Mouse (Mus musculus) embryonic facial prominence, embryonic 13.5 days (tissue): Measurements from ENCODE around the gene Pax5. TPM values are rescaled to one million over a fixed set of nuclear protein-coding genes. Genes with fewer than 3 reads are reported as not detected.

Source experiments
- ATAC-seq: fragments of 200-750 bp; cut with Nextera tagmentation; 2 replicates; pipeline ENCODE4 v1.8.0; 2017; ENCODE audit warnings: low read depth; ENCODE audit not compliant: insufficient number of reproducible peaks, insufficient read depth, low FRiP score, low TSS enrichment
- H3K27ac ChIP-seq: fragments of 300-500 bp; sonication (generic); 2 replicates; pipeline ENCODE4 v1.5.1; 2015; ENCODE audit warnings: moderate library complexity, mild to moderate bottlenecking, inconsistent platforms
- H3K27me3 ChIP-seq: fragments of 300-500 bp; sonication (generic); 2 replicates; pipeline ENCODE4 v1.6.1; 2015; ENCODE audit warnings: mild to moderate bottlenecking, inconsistent platforms
- H3K36me3 ChIP-seq: fragments of 300-500 bp; sonication (generic); 2 replicates; pipeline ENCODE4 v1.6.1; 2015; ENCODE audit warnings: mild to moderate bottlenecking, inconsistent platforms
- H3K4me1 ChIP-seq: fragments of 300-500 bp; sonication (generic); 2 replicates; pipeline ENCODE4 v1.6.1; 2015; ENCODE audit warnings: inconsistent platforms
- H3K4me2 ChIP-seq: fragments of 300-500 bp; sonication (generic); 2 replicates; pipeline ENCODE4 v1.6.1; 2015; ENCODE audit warnings: moderate library complexity, mild to moderate bottlenecking, inconsistent platforms
- H3K4me3 ChIP-seq: fragments of 300-500 bp; sonication (generic); 2 replicates; pipeline ENCODE4 v1.5.1; 2015; ENCODE audit warnings: mild to moderate bottlenecking, inconsistent platforms
- H3K9ac ChIP-seq: fragments of 300-500 bp; sonication (generic); 2 replicates; pipeline ENCODE4 v1.6.1; 2015; ENCODE audit warnings: mild to moderate bottlenecking, inconsistent platforms
- H3K9me3 ChIP-seq: fragments of 300-500 bp; sonication (generic); 2 replicates; pipeline ENCODE4 v1.6.1; 2016; ENCODE audit warnings: inconsistent platforms
- WGBS: fragments of 180-500 bp; shearing (Covaris S2); methylation state at CpG from one replicate; pipeline ENCODE4 v1.1.7; 2015; ENCODE audit warnings: mixed read lengths; 5-methylcytosine and 5-hydroxymethylcytosine counted together
- microRNA-seq: library from miRNA; unstranded; fragments of <30 nt; microRNA quantifications from one replicate; pipeline ENCODE4, GENCODE M21; 2016
- polyA plus RNA-seq: library from polyadenylated mRNA; unstranded; fragments of >200 nt; fragmentation: Nextera tagmentation; extraction: Ambion mirVana; gene quantifications from 2 replicates; pipeline ENCODE4 v1.2.1, GENCODE M21; 2015

The Pax5 gene
- polyA plus RNA-seq, 1 experiment from 2014 or later, result not detected

- Histone ChIP-seq H3K4me2 (no peak overlapping the region), H3K27me3 (no peaks in the 10 kb centered on the region), H3K4me1 (no peaks in the 10 kb centered on the region), H3K9ac (no peak overlapping the region), H3K27ac (no peak overlapping the region), H3K4me3 (no peak overlapping the region), H3K9me3 (no peaks in the 10 kb centered on the region), H3K36me3 (no peaks in the 10 kb centered on the region)
- WGBS, result 71% methylated on average over 6 of the region's 6 CpGs
- no peak for ATAC-seq
Measured at GRCm38 (mm10) chr4:44490872-44491271, 219.4 kb downstream of the Pax5 start.

- Histone ChIP-seq H3K4me2 (no peak overlapping the region), H3K27ac (no peak overlapping the region), H3K4me3 (no peak overlapping the region), H3K9me3 (no peaks in the 10 kb centered on the region), H3K27me3 (no peaks in the 10 kb centered on the region), H3K4me1 (no peaks in the 10 kb centered on the region), H3K9ac (no peak overlapping the region), H3K36me3 (no peaks in the 10 kb centered on the region)
- 52% methylated on average over 8 of the region's 8 CpGs for WGBS
- no peak for ATAC-seq
Measured at GRCm38 (mm10) chr4:44488702-44489101, 221.6 kb downstream of the Pax5 start.

- no peaks in the 10 kb centered on the region for H3K27me3 ChIP-seq
- H3K4me1 ChIP-seq, result no peaks in the 10 kb centered on the region
- no peak overlapping the region for H3K9ac ChIP-seq
- whole genome bisulfite sequencing, result 75% methylated on average over 8 of the region's 8 CpGs
- H3K9me3 ChIP-seq, result no peaks in the 10 kb centered on the region
- no peak overlapping the region for H3K4me3 ChIP-seq
- no peak overlapping the region for H3K27ac ChIP-seq
- ATAC-seq, result no peak
- H3K36me3 ChIP-seq, result no peaks in the 10 kb centered on the region
- H3K4me2 ChIP-seq, result no peak overlapping the region
Measured at GRCm38 (mm10) chr4:44488219-44488618, 222.1 kb downstream of the Pax5 start.

- Histone ChIP-seq H3K4me2 (no peak overlapping the region), H3K36me3 (no peaks in the 10 kb centered on the region), H3K27me3 (no peaks in the 10 kb centered on the region), H3K27ac (no peak overlapping the region), H3K4me1 (no peaks in the 10 kb centered on the region), H3K4me3 (no peak overlapping the region), H3K9ac (no peak overlapping the region), H3K9me3 (0 out of 2 replicates have a peak, but pooled peaks cover 5% of the 10 kb centered on the region)
- WGBS, result 85% methylated on average over 9 of the region's 9 CpGs
- no peak for ATAC-seq
Measured at GRCm38 (mm10) chr4:44482851-44483250, 227.4 kb downstream of the Pax5 start.

- 96% methylated on average over 1 of the region's 1 CpGs for WGBS
- H3K27me3 ChIP-seq, result no peaks in the 10 kb centered on the region
- ATAC-seq, result no peak
- H3K4me3 ChIP-seq, result no peak overlapping the region
- 0 out of 2 replicates have a peak, but pooled peaks cover 5% of the 10 kb centered on the region for H3K9me3 ChIP-seq
- H3K4me2 ChIP-seq, result no peak overlapping the region
- no peak overlapping the region for H3K27ac ChIP-seq
- H3K4me1 ChIP-seq, result no peaks in the 10 kb centered on the region
- H3K9ac ChIP-seq, result no peak overlapping the region
- H3K36me3 ChIP-seq, result no peaks in the 10 kb centered on the region
Measured at GRCm38 (mm10) chr4:44479755-44480154, 230.5 kb downstream of the Pax5 start.

Small RNA genes lying within 50 kb of the gene (microRNA-seq; reads per million reads assigned to microRNA genes)
- not detected for gene Mir5120

Other genes with a start within 250 kb of the Pax5 start
- gene Zcchc7, start 45.4 kb upstream of the Pax5 start, polyA plus RNA-seq, result 43.6 and 50.1 TPM in 2 replicates